Mouse (Mus musculus) megakaryocyte, embryonic 14.5 days (primary cell): Measurements from ENCODE around the gene Igf1r.

Experiments
- FLI1 ChIP-seq: IDR thresholded peaks from 2 replicates; pipeline ENCODE4 v1.6.1; 2012; ENCODE audit warnings: low read length, inconsistent platforms, mixed read lengths
- GATA1 ChIP-seq: IDR thresholded peaks from 3 replicates; pipeline ENCODE4 v1.6.1; 2012; ENCODE audit warnings: mixed read lengths, low read length, inconsistent platforms, borderline replicate concordance

DNA sequence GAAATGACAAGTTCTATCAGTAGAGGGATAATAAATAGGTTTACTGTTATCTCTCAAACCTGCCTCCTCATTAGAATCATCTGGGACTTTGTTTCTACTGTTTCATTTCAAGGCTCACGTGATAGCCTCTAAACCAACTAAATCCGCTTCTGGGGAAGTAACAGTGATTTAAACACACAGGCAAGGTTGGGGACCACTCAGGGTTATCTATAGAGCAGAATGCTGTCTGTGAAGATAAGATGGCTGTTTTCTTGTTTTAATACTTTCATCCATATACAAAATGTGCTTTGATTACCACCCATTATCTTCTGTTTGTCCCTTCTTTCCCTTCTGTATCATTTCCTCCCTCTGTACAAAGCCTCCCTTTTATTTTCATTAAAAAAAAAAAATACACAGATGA is 172.7 kb downstream of the Igf1r start:
- TF ChIP-seq GATA1, result no peak
- TF ChIP-seq FLI1, result no peak
